Mouse (Mus musculus) left cerebral cortex, postnatal 25 days (tissue): ENCODE measurements at regions not wholly inside any gene's neighbourhood (a gene's known extent, or its start where the extent isn't known, plus 50 kb on each side); places are given as distances from the start of the nearest gene placed in this dataset.

Source experiments
- DNase-seq, 2 experiments: peaks; one replicate each; pipeline ENCODE4 v3.0.0; 2022; ENCODE audit warnings: low spot score in 2 of 2, mixed read lengths in 1 of 2
- intact Hi-C: fragments of 180-260 bp; cut with DNase I; formaldehyde crosslinking; loops from one replicate; pipeline ENCODE4 v1.15.1; 2025

DNA sequence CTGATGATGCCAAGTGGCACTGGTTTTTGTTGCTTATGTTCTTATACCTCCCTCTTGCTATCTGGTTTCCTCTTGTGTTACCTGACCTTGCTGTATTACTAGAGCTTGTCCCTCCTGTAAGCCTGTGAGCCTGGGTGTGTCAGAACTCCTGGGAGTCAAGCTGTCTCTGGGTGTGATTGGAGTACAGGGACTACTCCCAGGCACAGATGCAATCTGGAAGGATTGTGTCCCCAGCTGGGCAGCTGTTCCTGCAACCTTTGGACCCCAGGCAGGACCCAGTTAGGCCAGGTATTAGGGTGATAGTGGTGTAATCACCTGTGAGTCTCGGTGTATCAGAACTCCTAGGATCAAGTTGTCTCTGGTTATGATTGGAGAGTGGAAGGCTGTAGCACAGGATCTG, 97.4 kb upstream of the Dock11 start:
- DNase-seq: no peak
- intact Hi-C loops: no loop called here

DNA sequence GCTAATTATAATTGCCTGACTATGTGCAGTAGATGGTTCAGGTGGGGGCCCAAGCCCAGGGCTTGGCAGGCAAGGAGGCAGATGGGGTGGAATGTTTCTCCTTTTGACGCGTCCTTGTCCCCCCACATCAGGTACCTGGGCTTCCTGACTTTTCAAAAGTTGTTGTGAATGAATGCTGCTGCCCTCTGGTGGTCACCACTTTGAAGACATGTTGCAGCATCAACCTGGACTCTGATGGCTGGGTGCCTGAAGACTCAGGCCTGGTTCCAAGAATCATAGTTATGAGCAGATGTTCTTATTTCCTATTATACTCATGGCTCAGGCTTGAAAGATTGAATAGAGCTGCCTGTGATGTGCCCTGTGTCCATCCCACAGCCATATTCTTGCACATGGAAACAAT, 75.4 kb upstream of the Dock11 start:
- intact Hi-C loops: no loop called here
- DNase-seq: peak; percentile 5 to 34

DNA sequence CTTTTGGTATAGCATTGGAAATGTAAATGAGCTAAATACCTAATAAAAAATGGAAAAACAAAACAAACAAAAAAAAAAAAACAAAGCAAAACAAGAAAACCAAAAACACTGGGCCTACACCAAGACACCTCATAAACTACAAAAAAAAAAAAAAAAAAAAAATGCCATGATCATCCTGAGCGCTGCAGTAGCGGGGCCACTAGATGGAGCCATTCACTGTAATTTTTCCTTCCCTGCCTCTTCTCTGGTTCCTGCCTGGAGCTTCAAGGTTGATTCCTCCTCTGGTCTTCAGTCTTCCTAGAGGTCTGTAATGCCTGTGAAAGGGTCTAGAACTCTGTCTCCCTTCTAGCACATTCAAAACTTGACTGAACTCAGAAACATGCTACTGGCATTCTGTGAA, 54.2 kb upstream of the Dock11 start:
- peak; percentile 8 to 37 for DNase-seq
- intact Hi-C loops: loop anchor here (5.0 kb wide), 1 partner anchor 163 kb away; no protein-coding TSS in a partner anchor

DNA sequence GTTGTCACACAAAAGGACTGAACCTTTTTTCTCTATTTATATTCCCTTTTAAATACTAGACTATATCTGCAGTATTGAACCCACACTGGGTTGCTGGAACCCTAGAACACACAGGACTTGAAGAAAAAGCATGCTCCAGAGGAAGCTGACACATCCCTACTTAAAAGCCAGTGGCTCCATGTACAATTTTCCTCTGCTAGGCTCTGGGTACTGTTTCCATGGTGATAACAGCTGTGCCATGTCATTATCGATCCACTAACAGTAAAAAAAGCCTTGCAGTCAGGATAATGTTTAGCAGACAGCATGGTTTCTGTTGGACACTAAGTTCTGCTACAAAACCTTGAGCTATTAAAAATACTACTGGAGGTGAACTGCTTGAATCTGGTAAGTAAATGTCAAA, 50.6 kb upstream of the Dock11 start:
- intact Hi-C loops: no loop called here
- no peak for DNase-seq
